Mouse (Mus musculus): ENCODE data around the gene Mcub. TPM values are rescaled to one million over a fixed set of nuclear protein-coding genes. Genes with fewer than 3 reads are reported as not detected.

The Mcub gene
- total RNA-seq, 2 experiments from 2014 or later, result 3.0 to 3.2 TPM

- DNase-seq, result peak in 1 of 2 experiments; percentile 28
Measured at GRCm38 (mm10) chr3:129948359-129948758, 21.6 kb downstream of the Mcub start.

GRCm38 (mm10) chr3:129946217-129946914 is 23.6 kb downstream of the Mcub start:
- DNase-seq, result no peak

- DNase-seq, result no peak
Measured at GRCm38 (mm10) chr3:129943813-129944212, 26.2 kb downstream of the Mcub start.

GRCm38 (mm10) chr3:129941291-129941690 is 28.7 kb downstream of the Mcub start:
- no peak for DNase-seq

DNA sequence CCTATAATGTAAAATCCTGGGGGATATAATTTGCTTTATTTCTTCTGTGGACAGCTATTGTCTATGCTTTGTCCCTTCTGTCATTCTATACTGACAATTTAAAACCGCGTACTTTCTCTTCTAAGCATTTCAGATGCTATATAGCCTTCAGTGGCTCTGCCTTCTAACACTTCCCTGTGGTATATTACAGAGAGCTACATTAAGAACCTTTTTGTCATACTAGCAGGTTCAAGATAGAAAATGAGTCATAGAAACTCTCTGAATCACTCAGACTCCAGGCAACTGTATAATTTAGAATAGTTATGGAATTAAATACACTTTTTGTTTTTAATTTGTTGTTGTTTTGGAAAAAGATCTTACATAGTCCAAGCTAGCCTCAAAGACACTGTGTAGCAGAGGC is 29.2 kb downstream of the Mcub start:
- no peak for DNase-seq

DNA sequence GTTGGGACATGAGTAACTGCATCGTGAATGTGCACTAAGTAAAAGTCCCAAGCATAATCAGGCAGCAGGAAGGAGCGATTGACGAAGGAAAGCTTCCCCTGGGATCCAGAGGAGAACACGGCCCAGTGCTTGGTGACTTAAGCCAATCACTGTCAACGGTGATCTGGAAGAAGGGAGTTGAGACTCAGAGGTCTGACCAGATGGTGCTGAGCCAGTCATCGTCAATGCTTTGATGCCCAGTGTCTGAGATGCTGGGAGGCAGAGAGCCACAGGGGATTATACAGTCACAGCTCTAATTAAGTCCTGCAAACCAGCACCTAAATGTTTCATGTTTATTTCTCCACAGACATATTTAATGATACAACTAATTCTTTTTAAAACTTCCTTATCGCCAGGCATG is 30.9 kb downstream of the Mcub start:
- DNase-seq, result no peak

DNA sequence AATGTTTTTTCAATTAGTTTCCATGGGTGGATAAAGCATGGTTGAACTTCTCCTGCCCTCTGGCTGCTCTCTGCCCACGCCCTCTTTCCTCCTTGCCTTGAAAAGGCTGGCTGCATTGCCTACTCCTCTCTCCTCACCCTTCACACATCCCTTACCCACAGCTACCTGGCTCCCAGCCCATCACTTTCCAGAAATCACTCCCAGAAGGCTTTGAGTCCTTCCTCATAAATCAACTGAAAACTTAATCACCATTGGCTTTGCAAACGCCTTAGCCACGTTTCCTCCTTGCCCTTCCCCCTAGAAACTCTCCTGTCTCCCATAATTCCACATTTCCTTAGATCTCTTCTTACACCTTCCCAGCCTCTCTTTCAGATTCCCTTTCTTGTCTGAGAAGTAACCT is 32.2 kb downstream of the Mcub start:
- no peak for DNase-seq

DNA sequence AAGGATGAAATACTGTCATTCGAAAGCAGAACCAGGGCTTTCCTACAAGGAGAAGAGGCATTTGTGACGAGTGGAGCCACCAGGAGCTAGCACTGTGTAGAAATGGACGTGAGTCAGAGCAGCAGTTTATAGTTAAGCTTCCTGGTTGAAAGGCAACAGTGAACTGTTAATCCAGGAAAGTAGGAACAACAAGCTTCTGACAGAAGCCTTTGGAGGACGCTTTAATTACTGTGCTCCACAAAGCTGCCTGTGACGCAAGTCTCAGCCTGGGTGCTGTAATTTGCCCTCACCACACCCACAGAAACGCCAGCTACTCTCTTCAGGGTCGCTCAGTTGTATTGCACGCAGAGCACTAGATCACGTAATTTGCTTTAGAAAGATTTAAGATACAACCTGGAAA is 33.4 kb downstream of the Mcub start:
- no peak for DNase-seq

DNA sequence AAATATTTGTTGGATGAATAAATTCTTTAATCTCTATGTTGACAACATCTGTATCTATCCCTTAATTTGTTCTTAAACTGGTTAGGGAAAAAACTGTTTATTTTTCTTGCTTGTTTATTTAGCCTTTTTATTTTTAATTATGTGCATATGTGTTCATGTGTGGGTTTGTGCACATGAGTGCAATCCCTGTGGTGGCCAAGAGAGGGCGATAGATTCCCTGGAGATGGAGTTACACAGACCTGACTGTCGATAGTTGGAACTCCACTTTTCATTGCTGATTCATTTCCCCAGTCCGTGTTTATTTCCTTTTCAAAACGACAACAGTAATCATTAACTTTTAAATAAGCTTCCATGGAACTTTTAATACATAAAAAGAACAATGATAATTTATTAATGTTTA is 37.6 kb downstream of the Mcub start:
- no peak for DNase-seq

DNA sequence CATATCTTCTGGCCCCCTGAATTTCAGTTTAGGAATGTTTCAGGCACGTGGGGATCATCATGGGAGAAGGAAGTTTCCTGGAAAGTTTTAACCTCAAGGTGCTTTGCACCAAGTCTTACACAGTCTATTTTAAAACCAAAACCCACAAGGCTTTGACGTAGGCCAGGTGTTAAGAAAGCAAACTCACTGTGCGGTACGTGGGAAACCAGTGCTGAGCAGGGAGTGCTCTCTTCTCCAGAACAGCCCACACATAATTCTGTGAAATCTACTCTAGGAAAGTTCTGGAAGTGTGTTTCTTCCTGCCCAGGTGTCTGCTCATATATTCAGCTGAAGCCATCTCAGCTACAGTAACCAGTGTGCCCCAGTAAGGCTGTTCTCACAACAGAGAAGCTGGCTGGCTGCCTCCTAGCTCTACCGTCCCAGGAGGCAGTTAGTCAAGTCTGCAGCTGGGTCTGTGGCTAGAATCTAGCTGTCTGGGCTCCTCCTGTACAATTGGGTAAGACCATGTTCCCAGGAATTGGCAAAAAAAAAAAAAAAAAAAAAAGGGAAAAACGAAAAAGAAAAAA is 39.7 kb downstream of the Mcub start:
- DNase-seq, result no peak

GRCm38 (mm10) chr3:129925861-129926260 is 44.1 kb downstream of the Mcub start:
- DNase-seq, result no peak

GRCm38 (mm10) chr3:129923581-129923980 is 46.4 kb downstream of the Mcub start:
- no peak for DNase-seq

DNA sequence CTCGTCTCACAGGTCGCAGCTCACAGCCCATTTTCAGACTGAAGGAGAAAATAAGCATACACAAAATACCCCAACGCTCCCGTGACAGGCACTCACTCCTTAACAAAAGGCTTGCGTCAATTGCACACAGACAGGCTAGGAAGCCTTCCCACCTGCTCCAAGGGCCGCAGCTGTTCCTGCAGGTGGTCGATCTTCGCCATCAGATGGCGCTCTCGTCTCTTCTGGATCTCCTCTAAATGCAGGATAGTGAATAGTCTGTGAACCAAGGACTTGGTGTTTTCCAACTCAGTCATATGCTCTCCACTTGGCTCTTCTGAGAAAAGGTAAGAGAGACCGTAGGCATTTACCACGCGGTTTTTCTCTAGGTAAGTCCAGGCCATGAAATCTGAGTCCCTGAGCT is 51.6 kb downstream of the Mcub start:
- peak; percentile 69 to 73 for DNase-seq

DNA sequence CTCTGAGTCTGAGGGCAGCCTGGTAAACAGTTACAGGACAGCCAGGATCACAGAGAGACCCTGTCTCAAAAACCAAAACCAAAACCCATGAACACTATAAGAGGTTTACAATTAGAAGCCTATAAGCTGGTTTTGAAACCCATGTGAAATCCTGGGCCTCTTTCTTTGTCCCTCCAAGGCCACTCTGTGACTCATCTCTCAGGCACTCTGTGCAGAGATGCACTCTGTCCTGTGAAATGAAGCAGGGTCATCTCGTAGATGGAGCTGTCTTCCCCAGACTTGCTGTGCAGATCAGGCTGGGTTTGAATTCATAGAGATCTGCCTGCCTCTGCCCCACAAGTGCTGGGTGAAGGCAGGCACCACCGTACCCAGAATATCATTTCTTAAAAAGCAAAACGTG is 52.6 kb downstream of the Mcub start:
- no peak for DNase-seq

- no peak for DNase-seq
Measured at GRCm38 (mm10) chr3:129913241-129913640, 56.8 kb downstream of the Mcub start.

- DNase-seq, result no peak
Measured at GRCm38 (mm10) chr3:129912025-129912424, 58.0 kb downstream of the Mcub start.

DNA sequence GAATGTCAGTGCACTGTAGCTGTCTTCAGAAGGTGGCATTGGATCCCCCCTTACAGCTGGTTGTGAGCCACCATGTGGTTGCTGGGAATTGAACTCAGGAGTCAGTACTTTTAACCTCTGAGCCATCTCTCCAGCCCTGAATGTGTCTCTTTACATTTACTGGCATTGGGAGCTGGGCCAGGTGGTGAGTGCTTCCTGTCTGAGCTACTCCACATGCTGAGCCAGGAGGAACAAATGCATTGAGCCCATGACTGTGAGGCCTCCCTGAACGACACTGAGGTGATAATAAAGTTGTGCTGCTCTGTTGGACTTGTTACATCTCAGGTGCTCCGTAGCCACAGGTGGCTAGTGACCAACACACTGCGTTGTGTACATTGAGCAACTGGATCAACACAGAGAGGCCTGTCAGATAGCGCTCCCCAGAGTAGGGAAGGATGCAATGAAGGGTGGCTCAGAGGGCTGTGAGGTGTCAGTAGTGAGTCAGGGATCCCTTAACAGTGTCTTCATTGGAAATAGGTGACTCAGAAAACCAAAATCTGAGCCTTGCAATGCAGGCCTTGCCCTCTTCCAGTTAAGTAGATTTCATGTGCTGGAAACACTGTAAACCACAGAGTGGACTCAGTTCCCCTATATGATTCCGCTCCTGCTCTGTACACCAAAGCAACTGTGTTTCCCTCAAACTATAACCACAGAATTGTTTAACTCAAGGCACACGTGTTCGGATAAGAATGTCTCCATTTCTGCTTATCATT is 65.4 kb downstream of the Mcub start:
- DNase-seq, result no peak

GRCm38 (mm10) chr3:129903866-129904265 is 66.1 kb downstream of the Mcub start:
- DNase-seq, result no peak

- no peak for DNase-seq
Measured at GRCm38 (mm10) chr3:129903369-129903768, 66.6 kb downstream of the Mcub start.

GRCm38 (mm10) chr3:129901271-129901809 is 68.7 kb downstream of the Mcub start, which contains the start of gene Casp6:
Gene Casp6, plus strand, starts transcription at chr3:129901425.
- DNase-seq, result peak; percentile 60 to 69

GRCm38 (mm10) chr3:129898886-129899285 is 71.1 kb downstream of the Mcub start:
- no peak for DNase-seq

DNA sequence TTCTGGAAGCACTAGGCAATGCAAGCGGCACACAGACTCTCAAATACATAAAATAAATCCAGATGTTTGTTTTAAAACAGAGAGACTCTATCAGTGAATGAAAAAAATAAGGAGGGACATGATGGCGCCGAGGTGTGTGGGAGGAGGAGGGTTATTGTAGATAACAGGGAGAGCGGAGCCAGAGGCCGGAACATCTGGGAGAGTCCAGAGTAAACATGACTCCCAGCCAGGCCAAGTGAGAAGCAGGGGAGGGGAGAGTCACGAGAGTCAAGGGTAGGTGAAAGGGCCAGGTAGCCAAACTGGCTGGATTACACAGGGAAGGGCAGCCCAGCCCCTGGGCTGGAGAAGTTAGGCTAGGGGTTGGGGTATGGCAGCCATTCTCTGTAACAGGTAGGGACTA is 73.4 kb downstream of the Mcub start:
- no peak for DNase-seq

GRCm38 (mm10) chr3:129893143-129893542 is 76.9 kb downstream of the Mcub start:
- DNase-seq, result no peak

All from layer of hippocampus, postnatal 36 days (tissue).